Mouse (Mus musculus) left cerebral cortex, adult 2 months (tissue): ENCODE data around the gene Tmem59l. TPM values are rescaled to one million over a fixed set of nuclear protein-coding genes. Genes with fewer than 3 reads are reported as not detected.

Source experiments
- DNase-seq, 2 experiments: peaks; one replicate each; pipeline ENCODE4 v3.0.0; 2021 to 2022; ENCODE audit warnings: low spot score in 2 of 2, mixed read lengths in 1 of 2; ENCODE audit errors: extremely low spot score in 1 of 2
- H3K27ac ChIP-seq: fragments of 200-600 bp; 2 replicates; pipeline ENCODE4 v1.8.1; 2022
- H3K4me3 ChIP-seq: fragments of 200-600 bp; 2 replicates; pipeline ENCODE4 v1.8.1; 2022
- CTCF ChIP-seq: fragments of 200-600 bp; IDR thresholded peaks from 2 replicates; pipeline ENCODE4 v1.8.1; 2022; ENCODE audit warnings: antibody characterized with exemption, mild to moderate bottlenecking, moderate library complexity
- intact Hi-C: fragments of 180-260 bp; cut with DNase I; formaldehyde crosslinking; loops from one replicate; pipeline ENCODE4 v1.15.1; 2025
- long read RNA-seq, 2 experiments: library from polyadenylated mRNA; stranded (forward); transcript quantifications; one replicate each; pipeline ENCODE4 v2.0.0; 2021; ENCODE audit warnings: borderline mapping rate in 2 of 2
- total RNA-seq, 2 experiments: library from RNA; stranded (reverse); gene quantifications; 2 replicates each; pipeline ENCODE4 v1.2.3; 2021

Tmem59l gene
- total RNA-seq, result 100 to 1,000 TPM; 295 to 302 TPM
- long read RNA-seq, experiment 1, transcript Tmem59l-201 (8 exons, 1,491 nt), result major isoform, 255 of 306 reads
- long read RNA-seq, experiment 1, partial matches to known transcripts, result 9 of 306 reads
- long read RNA-seq, experiment 1, other reads (novel, unspliced or antisense), result 42 of 306 reads
- long read RNA-seq, experiment 2, transcript Tmem59l-201 (8 exons, 1,491 nt), result major isoform, 190 of 237 reads
- long read RNA-seq, experiment 2, partial matches to known transcripts, result 8 of 237 reads
- long read RNA-seq, experiment 2, other reads (novel, unspliced or antisense), result 39 of 237 reads

- no peak for TF ChIP-seq CTCF
- peak within 1 kb of the TSS; percentile 98 for H3K27ac ChIP-seq
- peak within 1 kb of the TSS; percentile 83 for H3K4me3 ChIP-seq
- peak; percentile 65 for DNase-seq
- intact Hi-C loops, result no loop called here
Observed at GRCm38 (mm10) chr8:70486941-70487520, at the start of gene Tmem59l. Gene Tmem59l (minus strand): TSS chr8:70487358.

- intact Hi-C loops, result no loop called here
- H3K4me3 ChIP-seq, result no peak overlapping the region
Observed at GRCm38 (mm10) chr8:70535701-70536100, 48.5 kb upstream of the Tmem59l start.

GRCm38 (mm10) chr8:70535221-70535620, 48.1 kb upstream of the Tmem59l start:
- intact Hi-C loops, result no loop called here

More at GRCm38 (mm10) chr8:70535701-70536100, 48.5 kb upstream of the Tmem59l start:
- H3K27ac ChIP-seq, result no peak overlapping the region
- no peak for TF ChIP-seq CTCF
- no peak for DNase-seq

GRCm38 (mm10) chr8:70534281-70534680, 47.1 kb upstream of the Tmem59l start:
- DNase-seq, result no peak
- TF ChIP-seq CTCF, result no peak
- H3K27ac ChIP-seq, result peak overlapping the region; percentile 50; the same call in 1 of the 2 replicates
- intact Hi-C loops, result no loop called here
- H3K4me3 ChIP-seq, result no peak overlapping the region

More at GRCm38 (mm10) chr8:70535221-70535620, 48.1 kb upstream of the Tmem59l start:
- no peak for TF ChIP-seq CTCF
- no peak for DNase-seq
- H3K4me3 ChIP-seq, result no peak overlapping the region
- H3K27ac ChIP-seq, result no peak overlapping the region; the same call in 1 of the 2 replicates

- intact Hi-C loops, result no loop called here
- Histone ChIP-seq H3K27ac (no peak overlapping the region), H3K4me3 (no peak overlapping the region)
- TF ChIP-seq CTCF, result peak; percentile 7
- DNase-seq, result no peak
Observed at GRCm38 (mm10) chr8:70530314-70530713, 43.2 kb upstream of the Tmem59l start.

GRCm38 (mm10) chr8:70529741-70530161, 42.6 kb upstream of the Tmem59l start:
- no peak overlapping the region for H3K4me3 ChIP-seq
- DNase-seq, result no peak
- intact Hi-C loops, result no loop called here
- 0 out of 2 replicates have a peak overlapping the region, but pooled peaks have one; percentile 15 for H3K27ac ChIP-seq
- no peak for TF ChIP-seq CTCF

- TF ChIP-seq CTCF, result no peak
- intact Hi-C loops, result no loop called here
- 0 out of 2 replicates have a peak overlapping the region, but pooled peaks have one; percentile 15 for H3K27ac ChIP-seq
Observed at GRCm38 (mm10) chr8:70529299-70529698, 42.1 kb upstream of the Tmem59l start.

GRCm38 (mm10) chr8:70528182-70528797, 41.1 kb upstream of the Tmem59l start:
- DNase-seq, result no peak
- peak overlapping the region; percentile 95 for H3K4me3 ChIP-seq
- H3K27ac ChIP-seq, result peak overlapping the region; percentile 96
- intact Hi-C loops, result no loop called here
- TF ChIP-seq CTCF, result no peak

More at GRCm38 (mm10) chr8:70529299-70529698, 42.1 kb upstream of the Tmem59l start:
- no peak overlapping the region for H3K4me3 ChIP-seq
- DNase-seq, result no peak

- peak; percentile 99 for DNase-seq
- TF ChIP-seq CTCF, result no peak
- Histone ChIP-seq H3K4me3 (peak within 1 kb of the TSS; percentile 95), H3K27ac (peak within 1 kb of the TSS; percentile 96)
- intact Hi-C loops, result no loop called here
Observed at GRCm38 (mm10) chr8:70527512-70528181, 40.5 kb upstream of the Tmem59l start, which contains the start of the genes Fkbp8 and Kxd1. Gene Fkbp8 (plus strand): TSS chr8:70527724. Gene Kxd1 (minus strand): TSS chr8:70527956.

GRCm38 (mm10) chr8:70527111-70527511, 40.0 kb upstream of the Tmem59l start:
- peak overlapping the region; percentile 95 for H3K4me3 ChIP-seq
- peak overlapping the region; percentile 96 for H3K27ac ChIP-seq
- no peak for TF ChIP-seq CTCF
- no peak for DNase-seq
- intact Hi-C loops, result no loop called here

- peak overlapping the region; percentile 85 for H3K27ac ChIP-seq
- DNase-seq, result peak; percentile 96 to 97
- intact Hi-C loops, result no loop called here
- H3K4me3 ChIP-seq, result peak overlapping the region; percentile 80
- peak; percentile 62 for TF ChIP-seq CTCF
Observed at GRCm38 (mm10) chr8:70522592-70523403, 35.6 kb upstream of the Tmem59l start.
